Mouse (Mus musculus) neutrophil, adult 65 days (primary cell): ENCODE measurements around the gene 2810408A11Rik. TPM values are rescaled to one million over a fixed set of nuclear protein-coding genes. Genes with fewer than 3 reads are reported as not detected.

Experiments used
- total RNA-seq: library from RNA; stranded (reverse); gene quantifications from 2 replicates; pipeline ENCODE4 v1.2.4, GENCODE M21; 2023

The 2810408A11Rik gene
- 1.2 and 2.6 TPM in 2 replicates for total RNA-seq

DNA sequence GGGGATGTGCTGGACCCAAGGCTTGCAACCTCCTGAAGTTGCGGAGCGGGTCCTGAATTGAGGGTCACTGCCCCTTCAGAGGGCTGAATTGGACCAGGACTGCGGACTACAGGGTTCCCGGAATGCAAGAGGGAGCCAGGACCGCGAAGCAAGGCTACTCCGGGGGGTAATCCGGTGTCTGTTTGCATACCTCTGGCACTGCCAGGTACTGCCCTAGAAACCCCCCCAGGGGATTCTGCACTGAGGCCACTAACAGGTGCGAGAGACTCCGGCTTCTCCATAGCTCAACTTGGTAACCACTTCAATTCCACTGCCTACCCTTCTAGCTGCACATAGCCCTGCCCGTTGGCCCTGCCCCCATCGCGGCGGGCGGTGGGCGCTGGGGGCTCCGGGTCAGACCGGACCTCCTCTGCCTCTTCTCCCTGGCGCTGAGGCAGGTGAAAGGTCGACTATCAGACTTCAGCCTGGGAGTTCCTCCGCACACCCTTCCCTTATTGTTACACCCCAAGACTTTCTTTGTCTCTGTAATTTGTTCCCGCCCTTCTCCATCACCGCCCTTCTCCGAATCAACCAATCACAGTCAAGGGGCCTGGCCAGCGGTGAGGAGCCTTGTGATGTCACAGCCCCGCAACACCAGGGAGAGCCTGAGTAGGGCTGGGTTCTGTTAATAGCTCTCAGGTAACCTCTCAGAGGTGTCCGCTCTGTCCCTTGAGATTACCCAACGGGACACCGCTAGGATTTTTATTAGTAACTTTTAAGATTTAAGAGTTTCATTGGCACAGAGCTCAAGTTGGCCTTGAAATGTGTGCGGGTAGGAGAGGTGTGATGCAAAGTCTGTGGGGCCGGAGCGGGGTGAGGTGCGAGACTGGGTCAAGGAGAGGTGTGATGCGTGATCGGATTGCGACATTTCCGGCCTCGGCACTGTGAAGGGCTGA lies at the start of gene 2810408A11Rik, which contains the start of gene Neurl4:
Gene 2810408A11Rik, minus strand, starts transcription at position 517 of the 935 bp plus-strand sequence.
Gene Neurl4, plus strand, starts transcription at position 602 of the 935 bp plus-strand sequence.

DNA sequence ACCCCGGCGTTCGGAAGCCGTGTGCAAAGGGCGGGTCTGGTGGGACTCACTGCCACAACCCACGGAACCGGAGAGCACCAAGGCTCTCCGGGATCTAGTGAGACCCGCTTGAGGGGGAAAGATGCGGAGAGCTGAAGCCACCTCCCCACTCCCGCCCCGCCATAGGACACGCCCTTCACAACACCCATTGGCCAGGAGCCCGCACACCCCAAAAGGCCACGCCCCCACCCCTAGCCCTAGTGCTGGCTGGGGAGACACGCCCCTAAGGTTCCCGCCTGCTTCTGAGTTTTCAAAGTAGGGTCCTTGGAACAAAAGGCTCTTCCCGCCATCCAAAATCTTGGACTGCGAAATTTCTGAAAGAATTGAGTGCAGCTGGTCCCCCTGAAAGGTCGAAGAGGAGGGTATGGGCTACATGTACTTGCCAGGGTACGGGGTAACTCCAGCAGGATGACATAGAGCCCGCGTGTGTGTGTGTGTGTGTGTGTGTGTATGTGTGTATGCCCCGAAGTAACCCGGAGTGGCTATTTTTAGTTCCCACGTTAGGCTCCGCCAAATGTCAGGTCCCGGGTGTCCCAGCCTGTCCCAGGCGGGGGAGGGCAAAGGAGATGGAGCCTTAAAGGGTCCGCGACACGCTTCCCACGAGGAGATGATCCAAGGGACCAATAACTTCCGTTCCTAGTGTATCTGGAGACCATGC lies 47.4 kb upstream of the 2810408A11Rik start, which contains the start of gene Slc2a4:
Gene Slc2a4, minus strand, starts transcription at position 123 of the 697 bp plus-strand sequence.

DNA sequence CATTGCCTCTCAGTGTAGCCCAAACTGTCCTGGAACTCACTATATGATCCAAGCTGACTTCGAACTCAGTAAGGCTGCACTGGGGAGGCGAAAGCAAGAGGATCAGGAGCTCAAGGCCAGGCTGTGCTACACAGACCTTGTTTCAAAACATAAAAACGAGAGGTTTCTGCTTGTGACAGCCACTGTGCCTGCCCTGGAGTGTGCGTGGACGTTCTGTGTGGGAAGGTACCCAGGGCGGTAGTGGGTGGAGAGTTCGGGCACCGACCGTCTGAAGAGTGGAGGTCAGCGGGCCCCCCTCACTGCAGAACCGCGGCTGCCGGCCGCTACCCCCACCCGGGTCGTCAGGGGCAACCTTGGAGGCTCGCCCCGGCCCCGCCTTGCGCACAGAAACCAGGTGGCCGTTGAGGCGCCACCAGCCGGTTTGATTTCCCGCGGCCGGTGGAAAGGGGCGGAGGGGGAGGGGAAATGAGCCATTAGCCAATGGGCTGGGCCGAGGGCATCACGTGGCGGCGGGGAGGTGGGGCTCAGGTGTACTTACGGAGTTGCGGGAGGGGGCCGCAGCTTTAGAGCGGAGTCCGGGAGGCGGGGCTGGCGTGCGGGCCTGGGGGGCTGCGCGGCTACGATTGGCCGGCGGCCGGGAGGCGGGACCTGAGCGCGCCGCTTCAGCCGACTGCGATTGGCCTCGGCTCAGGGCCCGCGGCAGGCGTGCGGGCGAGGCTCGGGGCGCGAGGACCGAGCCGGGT lies 34.5 kb upstream of the 2810408A11Rik start, which contains the start of gene Ybx2:
Gene Ybx2, plus strand, starts transcription at position 660 of the 743 bp plus-strand sequence.

DNA sequence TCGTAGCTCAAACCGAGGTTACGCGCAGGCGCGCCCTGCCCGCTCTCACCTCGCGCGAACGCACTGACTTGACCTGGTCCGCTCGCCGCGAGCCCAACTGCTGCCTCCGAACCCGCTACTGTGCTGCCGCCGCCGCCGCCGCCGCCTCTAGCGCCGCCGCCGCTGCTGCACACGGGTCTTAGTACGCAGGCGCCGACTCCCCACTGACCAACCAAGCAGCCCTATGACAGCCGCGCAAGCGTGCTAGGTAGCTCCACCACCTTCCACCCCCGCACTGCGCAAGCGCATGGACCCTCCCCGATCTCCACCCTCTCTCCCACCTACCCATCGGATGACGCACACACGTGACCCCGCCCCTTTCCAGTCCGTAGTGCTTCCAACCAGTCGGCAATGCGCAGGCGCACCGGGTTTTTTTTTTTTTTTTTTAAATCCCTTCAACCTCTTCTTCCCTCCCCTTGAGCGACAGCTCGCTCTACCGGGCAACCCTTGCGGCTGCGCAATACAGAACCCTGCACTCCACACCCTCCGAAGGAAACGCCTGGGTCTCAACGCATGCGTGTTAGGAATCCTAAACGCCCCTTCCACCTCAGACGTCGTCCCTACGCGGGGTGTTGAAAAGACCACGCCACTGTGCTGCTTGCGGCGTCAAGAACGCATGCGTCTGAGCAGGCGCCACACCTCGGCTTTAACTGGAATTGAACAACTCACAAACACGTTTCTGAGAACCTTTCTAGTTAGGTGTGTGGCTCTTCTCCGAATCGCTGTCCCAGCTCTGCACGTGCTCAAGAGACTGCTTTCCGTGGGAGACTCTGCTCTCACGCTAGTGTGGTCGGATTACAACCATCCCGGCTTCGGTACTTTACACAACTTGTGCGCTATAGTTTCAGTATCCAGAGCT lies 20.6 kb upstream of the 2810408A11Rik start, which contains the start of gene Eif5a:
Gene Eif5a, minus strand, starts transcription at position 845 of the 898 bp plus-strand sequence.

DNA sequence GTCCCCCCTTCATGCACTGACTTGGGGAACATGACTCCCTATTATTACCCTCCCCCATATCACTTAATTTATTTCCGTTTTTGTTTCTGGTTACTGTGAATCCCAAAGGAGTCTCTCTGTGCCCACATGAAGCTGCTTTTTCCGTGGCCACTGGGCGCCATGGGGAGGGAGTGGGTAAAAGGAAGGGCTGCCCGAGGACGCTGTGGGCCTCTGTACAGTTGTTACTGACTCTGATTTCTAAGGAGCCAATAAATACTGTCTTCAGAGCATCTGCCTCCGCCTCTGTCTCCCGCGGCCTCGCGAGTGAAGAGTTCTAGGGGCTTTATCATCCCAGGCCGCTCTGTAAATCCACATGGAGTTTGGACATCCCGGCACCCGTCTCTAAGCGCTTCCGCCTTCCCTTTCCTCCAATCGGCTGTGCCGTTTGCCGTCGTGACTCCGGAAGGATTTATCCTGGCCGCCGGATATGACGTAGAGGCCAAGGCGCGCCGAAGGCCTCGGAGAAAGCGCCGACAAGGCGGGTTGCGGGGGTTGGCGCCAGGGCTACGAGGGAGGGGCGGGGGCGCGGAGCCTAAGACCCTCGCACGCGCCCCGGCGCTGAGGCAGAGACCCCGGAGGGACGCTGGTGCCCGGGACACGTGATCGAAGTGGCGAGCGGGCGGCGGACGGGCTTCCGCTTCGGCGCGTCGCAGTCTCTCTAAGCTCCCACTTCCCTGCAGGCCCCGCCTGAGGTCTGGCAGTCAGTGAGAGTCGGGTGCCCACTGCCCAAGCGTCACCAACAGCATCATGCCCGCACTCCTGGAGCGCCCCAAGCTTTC lies 13.0 kb upstream of the 2810408A11Rik start, which contains the start of gene Gps2:
Gene Gps2, plus strand, starts transcription at position 335 of the 818 bp plus-strand sequence.

DNA sequence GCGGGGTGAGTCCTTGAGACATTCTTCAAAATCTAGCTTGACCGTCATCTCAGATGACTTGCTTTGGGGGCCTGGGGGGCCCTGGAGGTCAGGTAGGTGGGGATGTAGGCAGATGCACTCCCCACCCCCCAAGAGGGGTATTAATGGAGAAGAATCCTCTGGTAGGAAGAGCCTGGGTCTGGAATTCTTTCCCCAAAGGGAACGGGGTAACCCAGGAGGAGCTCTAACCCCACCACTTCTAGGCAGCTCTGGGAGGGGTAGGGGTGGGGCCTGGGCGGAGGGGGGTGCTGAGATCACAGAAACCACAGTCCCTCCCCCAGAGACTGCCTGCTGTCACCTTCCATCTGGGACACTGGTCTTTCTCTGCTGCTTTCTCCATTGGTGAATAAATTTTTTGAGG lies 5.5 kb downstream of the 2810408A11Rik start, which contains the start of gene Acap1:
Gene Acap1, minus strand, starts transcription at position 249 of the 400 bp plus-strand sequence.

DNA sequence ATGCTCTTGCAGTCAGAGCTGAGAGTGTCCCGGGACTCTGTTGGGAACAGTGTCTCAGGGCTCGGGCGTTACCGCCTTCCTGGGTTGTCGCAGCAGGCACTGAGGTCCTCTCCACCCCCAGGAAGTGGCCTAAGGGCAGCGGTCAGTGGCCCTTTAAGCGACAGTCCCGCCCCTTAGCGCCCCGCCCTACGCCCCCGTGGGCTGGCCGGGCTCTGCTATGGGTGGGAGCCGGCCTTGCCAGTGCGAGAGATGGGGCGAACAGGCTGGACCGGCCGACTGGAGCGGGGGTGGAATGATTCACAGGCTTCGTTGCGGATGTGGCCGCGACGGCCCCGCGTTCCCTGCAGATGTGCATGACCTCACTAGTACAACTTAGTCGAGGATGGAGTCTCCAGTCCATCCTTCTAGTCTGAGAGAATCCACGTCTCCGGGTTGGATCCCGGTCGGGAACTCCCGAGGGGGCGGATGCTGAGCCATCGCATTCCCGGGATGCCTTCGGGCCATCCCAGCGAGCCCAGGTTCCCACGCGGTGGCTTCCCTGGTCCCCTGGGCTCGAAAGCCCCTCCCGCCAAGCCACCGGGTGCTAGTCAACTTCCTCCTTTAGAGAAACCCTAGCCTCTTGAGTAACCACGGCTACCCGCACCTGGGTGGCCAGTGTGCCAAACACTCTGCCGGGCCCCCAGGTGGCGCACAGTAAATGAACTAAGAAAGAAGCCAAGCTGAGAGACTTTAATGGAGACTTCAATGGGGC lies 19.8 kb downstream of the 2810408A11Rik start, which contains the start of gene Kctd11:
Gene Kctd11, minus strand, starts transcription at position 554 of the 751 bp plus-strand sequence.

DNA sequence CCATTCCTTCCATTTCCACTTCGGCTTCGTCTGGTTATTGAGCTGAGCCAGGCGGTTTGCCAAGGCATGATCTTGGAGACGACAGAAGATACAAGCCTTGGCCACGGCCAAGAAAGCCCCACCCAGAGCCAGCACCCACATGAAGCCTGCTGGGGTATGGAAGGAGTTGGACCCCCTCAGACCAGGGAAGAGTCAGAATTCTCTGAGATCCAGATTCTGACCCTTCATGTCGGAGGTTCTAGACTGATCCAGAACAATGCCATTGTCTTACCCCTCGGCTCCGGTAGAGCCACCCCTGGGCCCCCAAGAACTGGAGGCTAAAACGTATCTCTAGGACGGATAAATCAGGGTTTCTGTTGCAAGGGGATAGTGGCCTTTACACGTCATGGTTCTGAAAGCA lies 22.9 kb downstream of the 2810408A11Rik start, which contains the start of gene Tmem95:
Gene Tmem95, minus strand, starts transcription at position 141 of the 400 bp plus-strand sequence.

DNA sequence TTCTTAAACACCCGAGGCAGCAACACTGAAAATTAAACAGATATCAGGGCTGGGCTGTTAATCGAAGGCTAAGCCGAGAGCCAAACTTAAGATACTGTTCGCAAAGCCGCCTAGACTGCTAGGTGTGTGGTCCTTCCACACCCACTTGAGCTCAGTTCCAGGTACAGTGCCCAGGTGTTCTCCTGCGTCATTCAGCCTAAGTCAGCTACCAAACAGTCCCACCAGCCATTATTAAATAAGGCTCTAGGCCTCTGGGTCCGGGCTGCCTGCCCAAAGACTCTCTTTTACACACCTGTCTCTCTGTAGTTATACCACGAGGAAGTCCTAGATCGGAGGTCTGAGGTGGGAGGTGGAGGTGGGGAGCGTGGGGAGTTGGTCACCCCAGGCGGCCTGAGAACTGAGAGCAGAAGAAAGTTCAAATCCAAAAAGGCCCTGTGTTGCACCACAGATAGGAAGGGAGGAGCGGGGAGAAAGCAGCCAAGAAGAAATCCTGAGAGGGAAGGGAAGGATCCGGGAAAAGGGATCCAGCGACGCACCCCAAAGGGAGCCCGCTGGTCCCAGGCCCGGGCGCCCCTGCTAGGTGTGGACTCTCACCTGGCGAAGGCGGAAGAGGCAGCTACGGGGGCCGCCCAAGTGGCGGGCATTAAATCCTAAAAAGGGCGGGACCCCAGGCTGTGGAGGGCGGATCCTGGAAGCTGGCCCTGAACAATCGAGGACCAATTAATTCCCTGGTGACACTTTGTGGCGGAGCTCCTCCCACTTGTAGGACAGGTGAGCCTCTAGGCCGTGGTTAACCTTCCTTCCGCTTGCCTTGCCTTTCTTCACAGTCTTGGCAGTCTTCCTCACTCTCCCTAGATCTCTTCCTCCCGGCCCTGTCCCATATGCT lies 42.4 kb downstream of the 2810408A11Rik start, which contains the start of gene Tnk1:
Gene Tnk1, minus strand, starts transcription at position 618 of the 886 bp plus-strand sequence.

Other genes starting within 250 kb of the 2810408A11Rik start
- 0.95 TPM in 1 of 2 replicates, not detected in the other for gene Sox15, start 245.7 kb downstream of the 2810408A11Rik start, total RNA-seq
- 67.2 and 77.6 TPM in 2 replicates for gene Mpdu1, start 238.3 kb downstream of the 2810408A11Rik start, total RNA-seq
- gene Cd68, start 234.8 kb downstream of the 2810408A11Rik start, total RNA-seq: 79.5 and 104 TPM in 2 replicates
- 525 and 565 TPM in 2 replicates for gene Eif4a1, start 228.6 kb downstream of the 2810408A11Rik start, total RNA-seq
- 77.3 and 91.6 TPM in 2 replicates for gene Senp3, start 218.9 kb downstream of the 2810408A11Rik start, total RNA-seq
- 10.0 and 11.1 TPM in 2 replicates for gene Tnfsf13, start 215.2 kb downstream of the 2810408A11Rik start, total RNA-seq
- 7.3 and 8.2 TPM in 2 replicates for gene Tnfsf12, start 205.1 kb downstream of the 2810408A11Rik start, total RNA-seq
- gene Tnfsfm13, start 204.9 kb downstream of the 2810408A11Rik start, total RNA-seq: 1.4 and 4.9 TPM in 2 replicates
- gene Polr2a, start 142.3 kb downstream of the 2810408A11Rik start, total RNA-seq: 74.6 and 76.6 TPM in 2 replicates
- gene Slc35g3, start 139.0 kb downstream of the 2810408A11Rik start, total RNA-seq: not detected in 2 replicates
- 0.70 and 1.2 TPM in 2 replicates for gene Zbtb4, start 135.1 kb downstream of the 2810408A11Rik start, total RNA-seq
- 0.54 and 1.0 TPM in 2 replicates for gene Chrnb1, start 105.0 kb downstream of the 2810408A11Rik start, total RNA-seq
- not detected in 2 replicates for gene Fgf11, start 99.1 kb downstream of the 2810408A11Rik start, total RNA-seq
- gene Tmem102, start 95.4 kb downstream of the 2810408A11Rik start, total RNA-seq: not detected in 2 replicates
- not detected in 2 replicates for gene Gm39566, start 85.7 kb downstream of the 2810408A11Rik start, total RNA-seq
- gene Spem2, start 82.5 kb downstream of the 2810408A11Rik start, total RNA-seq: not detected in 2 replicates
- gene Spem1, start 78.8 kb downstream of the 2810408A11Rik start, total RNA-seq: not detected in 2 replicates
- gene Nlgn2, start 63.2 kb downstream of the 2810408A11Rik start, total RNA-seq: 0.88 and 1.8 TPM in 2 replicates
- gene Tmem256, start 62.5 kb downstream of the 2810408A11Rik start, total RNA-seq: 76.0 and 86.7 TPM in 2 replicates
- gene Plscr3, start 54.6 kb downstream of the 2810408A11Rik start, total RNA-seq: 26.2 and 36.2 TPM in 2 replicates
- not detected in 2 replicates for gene Tnk1, start 42.3 kb downstream of the 2810408A11Rik start, total RNA-seq
- 0.84 TPM in 1 of 2 replicates, not detected in the other for gene Tmem95, start 23.0 kb downstream of the 2810408A11Rik start, total RNA-seq
- 6.8 TPM in 2 replicates for gene Kctd11, start 19.6 kb downstream of the 2810408A11Rik start, total RNA-seq
- gene Acap1, start 5.4 kb downstream of the 2810408A11Rik start, total RNA-seq: 262 and 323 TPM in 2 replicates
- 17.7 and 25.0 TPM in 2 replicates for gene Neurl4, start 85 bp upstream of the 2810408A11Rik start, total RNA-seq
- gene Gps2, start 12.9 kb upstream of the 2810408A11Rik start, total RNA-seq: 71.0 and 76.8 TPM in 2 replicates
- 429 and 447 TPM in 2 replicates for gene Eif5a, start 21.0 kb upstream of the 2810408A11Rik start, total RNA-seq
- gene Ybx2, start 34.8 kb upstream of the 2810408A11Rik start, total RNA-seq: not detected in 2 replicates
- 0.20 TPM in 1 of 2 replicates, not detected in the other for gene Slc2a4, start 47.2 kb upstream of the 2810408A11Rik start, total RNA-seq
- gene Cldn7, start 63.8 kb upstream of the 2810408A11Rik start, total RNA-seq: not detected in 2 replicates
- 57.0 and 90.8 TPM in 2 replicates for gene Ctdnep1, start 80.2 kb upstream of the 2810408A11Rik start, total RNA-seq
- 24.6 and 25.4 TPM in 2 replicates for gene Elp5, start 81.5 kb upstream of the 2810408A11Rik start, total RNA-seq
- 585 and 586 TPM in 2 replicates for gene Gabarap, start 90.2 kb upstream of the 2810408A11Rik start, total RNA-seq
- 41.1 and 46.0 TPM in 2 replicates for gene Phf23, start 94.8 kb upstream of the 2810408A11Rik start, total RNA-seq
- gene Dvl2, start 99.6 kb upstream of the 2810408A11Rik start, total RNA-seq: 18.1 and 19.3 TPM in 2 replicates
- 41.4 and 52.4 TPM in 2 replicates for gene Acadvl, start 114.4 kb upstream of the 2810408A11Rik start, total RNA-seq
- gene Dlg4, start 116.0 kb upstream of the 2810408A11Rik start, total RNA-seq: 3.3 and 6.2 TPM in 2 replicates
- not detected in 2 replicates for gene Asgr1, start 153.1 kb upstream of the 2810408A11Rik start, total RNA-seq
- 0.69 TPM in 1 of 2 replicates, not detected in the other for gene Asgr2, start 191.7 kb upstream of the 2810408A11Rik start, total RNA-seq
- gene Mgl2, start 229.3 kb upstream of the 2810408A11Rik start, total RNA-seq: 6.6 and 9.0 TPM in 2 replicates